Mouse (Mus musculus) intestine, embryonic 14.5 days (tissue): ENCODE results near the gene Arhgef19. TPM values are rescaled to one million over a fixed set of nuclear protein-coding genes. Genes with fewer than 3 reads are reported as not detected.

Experiments used
- ATAC-seq: fragments of 200-750 bp; cut with Nextera tagmentation; replicated peaks from 2 replicates; pipeline ENCODE4 v1.8.0; 2017; ENCODE audit warnings: low read depth, moderate number of reproducible peaks, moderate TSS enrichment, moderate library complexity; ENCODE audit not compliant: low FRiP score, low TSS enrichment
- DNase-seq: peaks from one replicate; pipeline ENCODE4 v3.0.0-alpha.2; 2018; ENCODE audit warnings: low spot score
- H3K27ac ChIP-seq: fragments of 300-500 bp; sonication (generic); 2 replicates; pipeline ENCODE4 v1.5.1; 2014; ENCODE audit warnings: low read depth, mild to moderate bottlenecking, control low read depth
- H3K27me3 ChIP-seq: fragments of 300-500 bp; sonication (generic); replicated peaks from 2 replicates; pipeline ENCODE4 v1.6.1; 2014; ENCODE audit warnings: low read length, control low read depth; ENCODE audit not compliant: control insufficient read depth, insufficient read depth
- H3K36me3 ChIP-seq: fragments of 300-500 bp; sonication (generic); 2 replicates; pipeline ENCODE4 v1.6.1; 2014; ENCODE audit warnings: low read length, control low read depth; ENCODE audit not compliant: control insufficient read depth, insufficient read depth
- H3K4me1 ChIP-seq: fragments of 300-500 bp; sonication (generic); replicated peaks from 2 replicates; pipeline ENCODE4 v1.6.1; 2014; ENCODE audit warnings: low read length, control low read depth, mixed read lengths; ENCODE audit not compliant: control insufficient read depth, insufficient read depth
- H3K4me2 ChIP-seq: fragments of 300-500 bp; sonication (generic); 2 replicates; pipeline ENCODE4 v1.6.1; 2014; ENCODE audit warnings: low read length
- H3K4me3 ChIP-seq: fragments of 300-500 bp; sonication (generic); 2 replicates; pipeline ENCODE4 v1.5.1; 2014; ENCODE audit warnings: low read depth, low read length, control low read depth, mixed read lengths
- H3K9ac ChIP-seq: fragments of 300-500 bp; sonication (generic); 2 replicates; pipeline ENCODE4 v1.6.1; 2014; ENCODE audit warnings: mild to moderate bottlenecking, low read length
- H3K9me3 ChIP-seq: fragments of 300-500 bp; sonication (generic); 2 replicates; pipeline ENCODE4 v1.6.1; 2016; ENCODE audit warnings: low read length, control low read depth; ENCODE audit not compliant: control insufficient read depth
- WGBS: fragments of 180-500 bp; shearing (Covaris S2); extraction: QIAGEN DNeasy Blood & Tissue Kit; methylation state at CpG from one replicate; pipeline ENCODE4 v1.1.7; 2014; 5-methylcytosine and 5-hydroxymethylcytosine counted together
- polyA plus RNA-seq: library from polyadenylated mRNA; unstranded; fragments of >200 nt; fragmentation: Nextera tagmentation; extraction: Ambion mirVana; gene quantifications from 2 replicates; pipeline ENCODE4 v1.2.1, GENCODE M21; 2014

Arhgef19 gene
- polyA plus RNA-seq, 1 experiment from 2014 or later = 15.8 TPM

GRCm38 (mm10) chr4:141262906-141263637, 23.8 kb downstream of the Arhgef19 start:
- WGBS = 78% methylated on average over 10 of the region's 10 CpGs

GRCm38 (mm10) chr4:141265979-141266637, 26.8 kb downstream of the Arhgef19 start:
- ATAC-seq (no peak), DNase-seq (no peak)
- Histone ChIP-seq H3K4me3 (no peak overlapping the region), H3K9ac (no peak overlapping the region), H3K4me1 (no peaks in the 10 kb centered on the region), H3K4me2 (no peak overlapping the region), H3K36me3 (no peaks in the 10 kb centered on the region), H3K27ac (no peak overlapping the region), H3K9me3 (0 out of 2 replicates have a peak, but pooled peaks cover 3% of the 10 kb centered on the region), H3K27me3 (no peaks in the 10 kb centered on the region)
- WGBS = 79% methylated on average over 3 of the region's 3 CpGs

More at GRCm38 (mm10) chr4:141262906-141263637, 23.8 kb downstream of the Arhgef19 start:
- no peak overlapping the region for H3K9ac ChIP-seq
- ATAC-seq = no peak
- H3K36me3 ChIP-seq = no peaks in the 10 kb centered on the region
- no peak overlapping the region for H3K4me3 ChIP-seq
- peaks cover 3% of the 10 kb centered on the region for H3K4me1 ChIP-seq
- no peaks in the 10 kb centered on the region for H3K9me3 ChIP-seq
- H3K27ac ChIP-seq = no peak overlapping the region
- no peaks in the 10 kb centered on the region for H3K27me3 ChIP-seq
- H3K4me2 ChIP-seq = no peak overlapping the region
- no peak for DNase-seq

GRCm38 (mm10) chr4:141267250-141267649, 28.0 kb downstream of the Arhgef19 start:
- 0 out of 2 replicates have a peak, but pooled peaks cover 3% of the 10 kb centered on the region for H3K9me3 ChIP-seq
- H3K36me3 ChIP-seq = no peaks in the 10 kb centered on the region
- ATAC-seq (no peak), DNase-seq (no peak)
- WGBS = 71% methylated on average over 3 of the region's 3 CpGs
- no peak overlapping the region for H3K4me3 ChIP-seq
- no peak overlapping the region for H3K27ac ChIP-seq
- no peak overlapping the region for H3K4me2 ChIP-seq
- H3K4me1 ChIP-seq = peaks cover 6% of the 10 kb centered on the region; the same call in 1 of the 2 replicates
- H3K9ac ChIP-seq = no peak overlapping the region
- no peaks in the 10 kb centered on the region for H3K27me3 ChIP-seq

- DNase-seq = no peak
Observed at GRCm38 (mm10) chr4:141267837-141268236, 28.5 kb downstream of the Arhgef19 start.

GRCm38 (mm10) chr4:141268350-141268749, 29.1 kb downstream of the Arhgef19 start:
- WGBS = 85% methylated on average over 4 of the region's 4 CpGs
- no peak overlapping the region for H3K9ac ChIP-seq
- H3K4me1 ChIP-seq = peaks cover 10% of the 10 kb centered on the region; the same call in 1 of the 2 replicates
- H3K4me3 ChIP-seq = no peak overlapping the region
- 0 out of 2 replicates have a peak, but pooled peaks cover 3% of the 10 kb centered on the region for H3K9me3 ChIP-seq
- DNase-seq = no peak
- H3K36me3 ChIP-seq = no peaks in the 10 kb centered on the region
- no peak for ATAC-seq
- H3K27ac ChIP-seq = no peak overlapping the region
- H3K4me2 ChIP-seq = no peak overlapping the region
- no peaks in the 10 kb centered on the region for H3K27me3 ChIP-seq

More at GRCm38 (mm10) chr4:141267837-141268236, 28.5 kb downstream of the Arhgef19 start:
- Histone ChIP-seq H3K27ac (no peak overlapping the region), H3K27me3 (no peaks in the 10 kb centered on the region), H3K4me2 (no peak overlapping the region), H3K4me3 (no peak overlapping the region), H3K4me1 (peaks cover 6% of the 10 kb centered on the region; the same call in 1 of the 2 replicates), H3K9ac (no peak overlapping the region), H3K9me3 (0 out of 2 replicates have a peak, but pooled peaks cover 3% of the 10 kb centered on the region), H3K36me3 (no peaks in the 10 kb centered on the region)
- 47% methylated on average over 9 of the region's 9 CpGs for WGBS
- no peak for ATAC-seq

GRCm38 (mm10) chr4:141269080-141269479, 29.8 kb downstream of the Arhgef19 start:
- Histone ChIP-seq H3K4me1 (peaks cover 13% of the 10 kb centered on the region; the same call in 1 of the 2 replicates), H3K9ac (no peak overlapping the region), H3K4me3 (no peak overlapping the region), H3K27me3 (no peaks in the 10 kb centered on the region), H3K36me3 (no peaks in the 10 kb centered on the region), H3K9me3 (0 out of 2 replicates have a peak, but pooled peaks cover 3% of the 10 kb centered on the region), H3K4me2 (no peak overlapping the region), H3K27ac (no peak overlapping the region)
- DNase-seq = no peak
- WGBS = 81% methylated on average over 6 of the region's 6 CpGs
- no peak for ATAC-seq

GRCm38 (mm10) chr4:141270201-141270940, 31.1 kb downstream of the Arhgef19 start:
- ATAC-seq = no peak
- Histone ChIP-seq H3K9me3 (0 out of 2 replicates have a peak, but pooled peaks cover 3% of the 10 kb centered on the region), H3K36me3 (no peaks in the 10 kb centered on the region), H3K4me1 (peaks cover 18% of the 10 kb centered on the region; the same call in 1 of the 2 replicates), H3K9ac (no peak overlapping the region), H3K4me2 (no peak overlapping the region), H3K4me3 (no peak overlapping the region), H3K27ac (no peak overlapping the region), H3K27me3 (no peaks in the 10 kb centered on the region)
- WGBS = 62% methylated on average over 15 of the region's 15 CpGs
- no peak for DNase-seq

GRCm38 (mm10) chr4:141271228-141271627, 31.9 kb downstream of the Arhgef19 start:
- Histone ChIP-seq H3K9ac (no peak overlapping the region), H3K27me3 (no peaks in the 10 kb centered on the region), H3K4me1 (peaks cover 18% of the 10 kb centered on the region; the same call in 1 of the 2 replicates), H3K36me3 (no peaks in the 10 kb centered on the region), H3K27ac (no peak overlapping the region), H3K9me3 (0 out of 2 replicates have a peak, but pooled peaks cover 3% of the 10 kb centered on the region), H3K4me3 (no peak overlapping the region), H3K4me2 (no peak overlapping the region)
- no peak for DNase-seq
- WGBS = 75% methylated on average over 7 of the region's 7 CpGs
- no peak for ATAC-seq
